Mouse (Mus musculus) kidney, postnatal 14 days (tissue): ENCODE measurements around the gene Nasp.
"Not testable (repeated sequence)": the region's sequence is repeated elsewhere in the genome, so short reads cannot be mapped to it uniquely, and the experiment has no call there.

Experiments
- DNase-seq: peaks from one replicate; pipeline ENCODE4 v3.0.0; 2022; ENCODE audit warnings: mixed read lengths

The Nasp gene

DNA sequence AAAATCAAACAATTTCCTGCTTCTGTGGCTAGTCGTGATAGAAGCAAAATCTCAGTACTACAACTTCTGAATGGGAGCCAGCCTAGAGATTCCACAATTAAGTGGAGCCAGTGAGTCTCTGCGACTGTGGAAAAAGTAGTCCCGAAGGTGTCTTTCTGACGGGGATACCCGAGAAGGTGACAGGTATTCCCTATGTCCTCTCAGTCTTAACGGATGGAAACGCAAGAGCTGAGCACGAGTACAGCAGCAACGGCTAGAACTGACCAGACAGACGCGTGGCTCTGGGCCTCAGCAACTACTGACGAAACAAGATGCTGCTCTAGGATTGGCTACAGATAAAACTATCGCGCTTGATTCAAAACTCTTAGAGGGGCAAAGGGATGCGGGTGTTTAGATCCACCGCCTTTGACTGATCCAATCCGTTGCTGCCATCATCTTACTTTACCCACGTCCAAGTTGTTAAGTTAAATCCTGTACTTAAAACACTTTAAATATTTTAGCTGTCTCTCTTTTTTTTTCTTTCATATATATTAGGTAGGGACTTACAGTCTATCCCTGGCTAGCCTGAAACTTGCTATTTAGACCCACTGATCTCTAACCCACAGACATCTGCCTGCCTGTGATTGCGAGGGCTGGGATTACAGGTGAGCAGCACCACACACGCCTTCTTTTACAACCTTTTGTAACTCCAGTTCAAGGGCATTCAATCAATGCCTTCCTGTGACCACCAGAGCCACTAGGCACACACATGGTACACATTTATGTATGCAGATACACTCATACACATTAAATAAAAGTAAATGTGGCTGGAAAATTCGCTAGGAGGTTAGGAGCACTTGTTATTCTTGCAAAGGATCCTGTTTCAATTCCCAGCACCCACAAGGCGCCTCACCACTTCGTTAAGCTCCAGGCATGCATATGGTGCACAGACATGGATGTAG lies at the start of gene Nasp:
Gene Nasp (minus strand): TSS at position 220 of the 941 bp plus-strand sequence.
- peak; percentile 90 for DNase-seq

DNA sequence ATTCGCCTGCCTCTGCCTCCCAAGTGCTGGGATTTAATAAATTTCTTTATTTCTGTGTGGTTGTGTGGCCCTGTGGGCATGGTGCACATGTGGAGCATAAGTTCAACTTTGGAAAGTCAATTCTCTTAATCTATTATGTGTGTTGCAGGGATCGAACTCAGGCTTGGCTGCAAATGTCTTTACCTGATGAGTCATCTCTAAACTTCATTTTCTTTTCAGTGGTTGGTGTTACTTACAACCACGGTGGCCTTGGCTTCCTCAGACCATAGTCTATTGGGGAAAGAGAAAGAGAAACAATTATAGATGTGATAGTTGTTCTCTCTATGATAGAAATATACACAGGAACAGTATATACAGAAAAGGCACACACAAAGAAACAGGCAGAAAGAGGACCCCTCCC lies 48.3 kb upstream of the Nasp start:
- DNase-seq: no peak

DNA sequence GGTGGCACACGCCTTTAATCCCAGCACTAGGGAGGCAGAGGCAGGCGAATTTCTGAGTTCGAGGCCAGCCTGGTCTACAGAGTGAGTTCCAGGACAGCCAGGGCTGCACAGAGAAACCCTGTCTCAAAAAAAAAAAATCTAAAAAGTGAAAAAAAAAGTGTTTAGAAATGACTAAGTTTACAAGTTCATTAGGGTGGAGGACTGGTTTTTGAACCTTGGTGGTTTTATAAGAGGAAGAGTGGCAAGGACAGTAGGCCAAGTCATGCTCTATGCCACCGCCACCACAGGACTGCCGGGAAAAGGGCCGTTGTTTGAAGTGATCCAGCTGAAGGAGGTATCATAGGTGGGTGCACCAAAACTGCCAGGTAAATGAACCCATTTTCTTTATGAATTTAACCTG lies 47.0 kb upstream of the Nasp start:
- not testable (repeated sequence) for DNase-seq

DNA sequence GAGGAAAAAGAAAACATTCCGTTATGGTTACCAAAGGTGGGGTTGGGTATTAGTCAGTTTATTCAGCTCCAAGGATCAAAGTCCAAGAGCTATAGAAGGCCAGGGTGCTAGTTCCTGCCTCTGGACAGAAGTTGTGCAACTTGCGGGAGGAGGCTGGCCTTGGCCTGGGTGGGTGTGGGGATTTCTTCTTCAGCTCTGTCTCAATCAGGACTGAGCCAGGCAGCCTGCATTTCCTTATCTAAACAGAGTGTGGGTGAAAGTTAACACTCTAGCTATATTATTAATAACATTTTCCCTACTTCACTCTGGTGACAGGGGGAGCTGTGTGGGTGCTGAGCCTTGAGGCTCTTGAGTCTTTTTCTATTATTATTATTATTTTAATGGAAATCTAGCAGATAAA lies 45.0 kb upstream of the Nasp start:
- peak; percentile 65 for DNase-seq

DNA sequence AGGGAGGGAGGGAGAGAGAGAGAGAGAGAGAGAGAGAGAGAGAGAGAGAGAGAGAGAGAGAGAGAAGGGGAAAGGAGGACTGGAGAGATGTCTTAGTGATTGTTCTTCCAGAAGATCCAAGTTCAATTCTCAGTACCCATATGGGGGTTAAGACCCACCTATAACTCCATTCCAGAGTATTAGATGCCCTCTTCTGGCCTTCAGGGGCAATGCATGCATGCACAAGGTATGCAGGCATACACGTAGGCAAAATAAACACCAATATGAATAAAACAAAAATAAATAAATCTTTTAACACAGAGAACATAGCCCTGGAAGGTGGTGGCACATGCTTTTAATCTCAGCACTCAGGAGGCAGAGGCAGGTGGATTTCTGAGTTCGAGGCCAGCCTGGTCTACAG lies 41.5 kb upstream of the Nasp start:
- DNase-seq: peak; percentile 39

DNA sequence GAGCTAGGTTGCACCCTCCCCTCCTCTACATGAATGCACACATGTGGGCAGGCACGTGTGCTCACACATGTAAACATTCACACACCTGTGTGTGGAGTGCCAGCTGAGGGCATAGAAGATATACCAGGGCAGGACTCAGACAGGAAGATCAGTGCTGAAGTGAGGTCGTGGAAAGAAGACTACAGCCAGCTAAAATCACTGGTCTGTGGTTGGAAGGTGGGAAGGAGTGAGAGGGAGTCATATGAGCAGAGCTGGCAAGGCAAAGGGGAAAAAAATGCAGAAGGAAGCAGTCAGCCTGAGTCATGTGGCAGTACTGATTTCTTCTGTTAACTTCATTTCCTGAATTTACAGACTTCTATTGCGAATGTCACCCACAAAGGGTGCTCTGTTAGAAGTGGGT lies 40.4 kb upstream of the Nasp start:
- peak; percentile 28 for DNase-seq

DNA sequence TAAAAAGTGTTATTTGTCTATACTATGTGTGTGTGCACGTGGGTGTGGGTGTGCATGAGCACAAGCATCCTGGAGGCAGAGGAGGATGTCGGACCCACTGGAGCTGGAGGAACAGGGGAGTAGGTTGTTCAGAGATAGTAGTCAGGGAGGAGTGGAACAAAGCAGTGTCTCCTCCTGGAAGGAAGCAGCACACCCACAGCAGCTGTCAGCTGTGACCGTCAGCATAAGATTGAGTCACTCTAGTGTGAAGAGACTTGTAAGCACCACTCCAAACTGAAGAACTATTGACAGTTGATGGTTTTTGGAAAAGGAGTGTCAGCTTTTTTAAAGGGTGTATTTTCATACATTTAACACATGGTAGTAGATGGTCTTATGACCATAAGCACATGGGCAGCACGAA lies 38.9 kb upstream of the Nasp start:
- DNase-seq: no peak

DNA sequence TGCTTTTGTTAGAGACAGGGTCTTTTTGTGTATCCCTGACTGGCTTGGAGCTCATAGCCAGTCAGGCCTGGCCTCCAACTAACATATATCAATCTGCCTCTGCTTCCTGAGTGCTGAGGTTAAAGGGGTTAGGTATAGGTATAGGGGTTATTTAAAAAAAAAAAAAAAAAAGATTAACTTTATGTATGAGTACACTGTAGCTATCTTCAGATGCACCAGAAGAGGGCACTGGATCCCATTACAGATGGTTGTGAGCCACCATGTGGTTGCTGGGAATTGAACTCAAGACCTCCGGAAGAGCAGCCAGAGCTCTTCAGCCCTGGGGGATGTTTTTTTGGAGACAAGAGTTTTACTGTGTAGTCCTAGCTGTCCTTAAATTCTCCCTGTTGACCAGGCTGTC lies 34.3 kb upstream of the Nasp start:
- no peak for DNase-seq

DNA sequence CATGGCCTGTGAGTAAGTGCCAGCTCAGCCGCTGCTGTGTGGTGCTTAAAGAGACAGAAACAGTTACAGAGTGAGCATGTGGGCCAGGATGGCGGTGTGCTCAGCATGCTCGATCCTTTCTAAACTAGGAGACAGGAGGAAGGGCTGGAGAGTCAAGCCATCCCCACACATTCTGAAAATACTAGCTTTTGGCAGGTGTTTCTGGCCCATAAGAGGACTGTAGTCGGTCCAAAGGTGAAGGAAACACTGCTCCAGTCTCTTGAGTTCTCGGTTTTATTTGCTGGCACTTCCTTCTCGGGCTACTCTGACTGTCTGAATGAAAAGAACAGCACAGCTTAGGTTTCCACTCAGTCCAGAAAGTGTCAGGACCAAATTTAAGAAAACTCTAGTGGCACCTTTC lies 33.1 kb upstream of the Nasp start:
- DNase-seq: peak; percentile 41

DNA sequence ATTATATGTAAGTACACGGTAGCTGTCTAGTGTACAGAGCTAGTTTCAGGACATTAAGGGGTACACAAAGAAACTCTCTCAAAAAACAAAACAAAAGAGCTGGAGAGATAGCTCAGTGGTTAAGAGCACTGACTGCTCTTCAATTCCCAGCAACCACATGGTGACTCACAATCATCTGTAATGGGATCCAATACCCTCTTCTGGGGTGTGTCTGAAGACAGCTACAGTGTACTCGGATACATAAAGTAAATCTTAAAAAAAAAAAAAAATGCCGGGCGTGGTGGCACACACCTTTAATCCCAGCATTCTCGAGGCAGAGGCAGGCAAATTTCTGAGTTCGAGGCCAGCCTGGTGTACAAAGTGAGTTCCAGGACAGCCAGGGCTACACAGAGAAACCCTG lies 32.2 kb upstream of the Nasp start:
- DNase-seq: not testable (repeated sequence)

DNA sequence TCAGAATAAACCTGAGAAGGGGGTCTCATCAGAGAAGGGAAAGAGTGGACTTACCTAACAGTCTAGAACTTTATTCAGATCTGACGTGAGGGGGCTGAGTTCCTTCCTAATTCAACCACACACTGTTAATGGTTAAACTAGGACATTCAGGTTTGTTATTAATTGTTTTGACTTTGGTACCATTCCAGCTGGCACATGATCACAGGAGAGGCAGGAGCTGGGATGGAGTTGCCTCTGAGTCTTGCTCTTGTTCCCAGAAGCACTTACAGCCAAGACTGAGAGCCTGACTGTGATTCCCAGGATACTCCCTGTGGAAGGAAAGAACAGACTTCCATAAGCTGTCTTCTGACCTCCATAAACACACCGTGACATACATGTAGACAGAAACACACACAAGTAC lies 31.7 kb upstream of the Nasp start:
- peak; percentile 89 for DNase-seq

DNA sequence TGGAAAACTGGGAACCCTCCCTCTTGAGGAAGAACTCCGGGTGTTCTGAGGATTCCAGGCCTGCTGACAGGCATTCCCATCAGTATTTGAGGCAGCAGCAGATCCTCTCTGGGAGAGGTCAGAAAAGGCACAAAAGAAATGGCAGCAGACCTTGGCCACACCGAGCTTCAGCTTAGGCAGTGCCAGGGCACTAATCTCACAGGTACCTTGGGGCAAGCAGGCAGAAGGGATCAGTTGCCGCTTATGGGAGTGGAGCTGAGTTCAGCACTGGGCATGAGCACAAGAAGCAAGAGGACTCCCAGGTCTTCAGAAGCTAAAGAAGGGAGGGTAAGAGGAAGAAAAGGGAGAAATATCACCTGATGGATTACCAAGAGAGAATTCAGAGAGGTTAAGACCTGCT lies 30.2 kb upstream of the Nasp start:
- no peak for DNase-seq

DNA sequence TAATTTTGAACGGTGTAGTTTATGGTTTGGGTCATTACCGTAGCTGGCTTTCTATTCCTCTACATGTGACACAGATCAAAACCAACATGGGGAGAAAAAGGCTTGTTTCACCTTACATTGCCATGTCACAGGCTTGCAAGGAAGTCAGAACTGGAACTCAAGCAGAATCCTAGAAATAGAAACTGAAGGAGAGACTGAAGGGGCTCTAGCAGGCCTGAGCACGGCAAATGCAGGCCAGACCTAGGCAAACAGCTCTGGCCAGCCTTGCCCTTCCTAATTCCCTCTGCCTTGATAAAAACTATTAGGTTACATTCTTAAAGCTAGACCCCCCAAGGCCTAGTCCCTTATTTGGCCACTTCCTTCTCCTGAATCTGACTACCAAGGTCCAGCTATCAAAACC lies 27.9 kb upstream of the Nasp start:
- no peak for DNase-seq

DNA sequence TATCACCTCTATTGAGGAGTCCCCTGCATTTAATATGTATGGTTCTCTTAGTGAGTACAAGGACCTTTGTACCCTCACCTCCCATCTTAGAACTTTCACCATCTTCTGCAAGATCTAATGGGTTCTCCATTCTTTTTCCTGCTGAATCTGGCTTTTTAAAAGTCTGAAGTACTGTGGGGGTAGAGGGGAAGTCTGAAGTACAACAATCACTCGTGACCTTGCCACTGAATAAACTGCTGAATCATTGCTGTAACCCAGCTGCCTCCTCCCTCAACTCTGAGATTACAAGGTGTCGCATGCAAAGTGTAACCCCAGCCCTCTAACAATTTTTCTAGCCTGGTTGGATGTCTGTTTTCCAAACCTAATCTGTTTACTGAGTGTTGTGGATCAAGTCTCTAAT lies 27.4 kb upstream of the Nasp start:
- peak; percentile 55 for DNase-seq

DNA sequence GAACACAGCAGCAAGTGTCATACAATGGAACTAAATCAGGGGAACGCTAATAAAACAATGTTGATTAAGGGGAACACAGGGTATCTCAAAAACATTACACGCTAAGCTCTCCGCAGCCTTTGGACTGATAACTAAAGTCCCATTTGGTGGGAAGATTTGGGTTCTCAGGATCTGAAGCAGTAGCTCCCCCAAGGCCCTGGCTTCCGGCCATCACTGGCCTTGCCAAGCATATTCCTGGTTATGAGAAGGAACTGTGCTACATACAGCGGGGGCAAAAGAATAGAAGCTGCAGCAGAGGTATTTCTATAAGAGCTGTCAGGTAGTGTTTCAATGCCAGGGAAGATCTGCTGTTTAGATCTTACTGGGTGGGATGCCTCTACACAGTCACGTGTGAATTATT lies 25.5 kb upstream of the Nasp start:
- peak; percentile 42 for DNase-seq

DNA sequence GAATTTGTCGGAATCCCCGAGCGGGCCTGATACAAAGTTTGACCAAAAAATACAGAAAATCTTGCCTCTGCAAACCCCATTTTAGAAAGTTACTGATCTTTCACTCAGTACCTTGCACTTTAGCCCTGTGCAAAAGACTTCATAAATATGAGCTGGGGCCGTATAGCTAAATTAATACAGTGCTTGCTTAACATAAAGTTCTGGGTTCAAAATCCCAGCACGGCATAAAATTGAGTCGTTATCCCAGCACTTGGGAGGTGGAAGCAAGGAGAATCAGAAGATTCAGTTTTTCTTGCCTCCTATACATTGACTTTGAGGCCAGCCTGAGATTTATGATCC lies 24.0 kb upstream of the Nasp start:
- no peak for DNase-seq

DNA sequence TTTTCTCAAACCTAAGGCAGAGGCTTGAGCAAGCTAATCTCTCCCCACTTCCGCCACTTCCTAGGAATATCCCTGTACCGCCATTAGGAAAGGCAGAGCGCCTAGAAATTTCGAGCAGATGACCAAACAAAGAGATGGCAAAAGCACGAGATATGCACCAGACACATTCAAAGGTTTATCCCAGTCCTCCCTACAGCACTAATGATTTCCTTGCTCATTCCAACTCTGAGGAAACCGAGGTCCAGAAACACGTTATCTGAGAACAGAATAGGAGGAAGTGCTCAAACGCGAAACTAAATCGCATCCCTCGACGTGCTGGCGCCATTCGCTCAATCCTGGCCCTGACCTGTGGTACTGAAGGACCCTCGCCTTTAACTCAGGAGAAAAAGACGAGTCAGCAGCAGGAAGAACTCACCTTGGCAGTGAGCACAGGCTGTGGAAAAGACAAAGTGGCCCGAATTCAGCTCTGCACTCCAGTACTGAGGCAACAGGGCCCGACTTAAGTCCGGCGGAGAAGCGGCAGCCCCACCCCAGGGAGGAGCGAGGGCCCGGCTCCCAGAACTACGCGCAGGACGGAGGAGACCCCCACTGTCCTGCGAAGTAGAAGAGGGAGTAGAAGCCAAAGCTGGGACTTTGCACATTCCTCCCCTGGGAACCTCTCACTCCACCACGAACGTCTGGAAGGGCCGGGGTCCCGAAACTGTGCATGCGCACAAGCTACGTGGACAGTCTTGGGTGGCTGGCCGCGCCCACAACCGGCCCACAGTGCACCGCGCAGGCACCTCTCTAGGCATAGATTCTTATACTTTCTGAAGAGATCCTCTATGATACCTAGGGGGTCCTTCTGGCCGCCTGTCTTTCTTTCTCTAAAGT lies 23.4 kb upstream of the Nasp start, which contains the start of gene Akr1a1:
Gene Akr1a1 (minus strand): TSS at position 757 of the 873 bp plus-strand sequence.
- peak; percentile 96 for DNase-seq

DNA sequence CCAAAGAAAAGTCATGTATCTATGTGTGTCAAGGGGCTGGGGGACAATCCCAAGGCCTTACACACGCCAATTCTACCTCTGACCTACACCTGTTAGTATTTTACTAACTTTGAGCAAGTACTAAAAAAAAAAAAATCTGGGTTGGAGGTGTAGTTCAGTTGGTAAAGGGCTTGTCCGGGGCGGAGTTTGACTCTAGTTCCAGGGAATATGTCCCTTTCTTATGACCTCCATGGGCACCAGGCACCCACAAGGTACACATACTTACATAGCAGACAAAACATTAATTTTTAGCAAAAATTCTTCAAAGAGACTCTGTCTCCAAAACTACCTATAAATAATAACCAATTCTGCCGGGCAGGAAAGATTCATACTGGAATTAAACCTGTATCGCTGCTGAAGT lies 22.6 kb upstream of the Nasp start:
- no peak for DNase-seq

DNA sequence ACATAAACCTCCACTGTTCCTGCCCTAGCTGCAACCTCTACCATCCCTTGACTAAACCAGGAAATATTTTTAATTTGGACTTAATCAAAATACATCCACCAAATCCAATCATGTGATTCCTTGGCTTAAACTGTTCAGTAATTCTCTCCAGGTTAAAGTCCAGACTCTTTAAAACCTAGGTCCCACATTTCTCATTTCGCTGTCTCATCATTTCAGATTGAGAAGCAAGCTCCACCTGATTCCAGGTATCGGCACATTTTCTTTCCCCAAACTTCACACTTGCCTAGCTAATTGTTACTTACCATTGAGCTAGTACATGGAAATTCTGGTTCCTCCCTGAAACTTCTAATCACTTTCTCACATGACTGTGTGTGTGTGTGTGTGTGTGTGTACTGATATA lies 21.7 kb upstream of the Nasp start:
- DNase-seq: peak; percentile 29

DNA sequence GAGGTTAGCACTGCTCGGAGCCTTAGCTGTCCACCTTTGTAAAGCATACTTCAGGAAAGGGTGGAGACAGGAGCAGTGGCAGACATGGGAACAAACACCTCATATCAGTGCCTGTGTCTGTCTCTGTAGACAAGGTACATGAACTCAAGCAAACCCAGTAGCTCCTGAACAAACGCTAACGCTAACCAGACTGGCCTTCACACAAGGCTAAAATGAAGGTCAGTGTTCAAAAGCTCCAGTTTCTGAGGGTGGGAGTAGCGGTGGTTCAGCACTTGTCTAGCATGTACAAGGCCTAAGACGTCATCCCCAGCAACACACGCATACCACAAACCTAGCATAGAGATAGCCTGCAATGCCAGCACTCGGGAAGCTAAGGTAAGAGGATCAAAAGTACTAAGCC lies 17.9 kb upstream of the Nasp start:
- no peak for DNase-seq

DNA sequence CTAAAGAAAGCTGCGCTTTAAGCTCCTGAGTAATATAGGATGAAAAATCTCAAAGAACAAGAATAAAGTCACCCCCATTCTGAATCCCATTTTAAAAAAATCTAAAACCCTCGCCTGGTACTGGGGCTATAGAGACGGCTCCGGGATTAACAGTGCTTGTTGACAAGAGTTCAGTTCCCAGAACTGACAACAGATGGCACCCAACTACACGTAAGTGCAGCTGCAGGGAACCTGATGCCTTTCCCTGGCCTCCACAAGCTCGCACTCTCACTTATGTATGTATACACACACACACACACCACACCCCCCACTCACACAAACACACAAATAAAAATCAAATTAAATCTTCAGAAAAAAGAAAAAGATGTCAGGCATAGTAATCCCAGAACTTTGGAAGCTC lies 16.6 kb upstream of the Nasp start:
- DNase-seq: peak; percentile 51

DNA sequence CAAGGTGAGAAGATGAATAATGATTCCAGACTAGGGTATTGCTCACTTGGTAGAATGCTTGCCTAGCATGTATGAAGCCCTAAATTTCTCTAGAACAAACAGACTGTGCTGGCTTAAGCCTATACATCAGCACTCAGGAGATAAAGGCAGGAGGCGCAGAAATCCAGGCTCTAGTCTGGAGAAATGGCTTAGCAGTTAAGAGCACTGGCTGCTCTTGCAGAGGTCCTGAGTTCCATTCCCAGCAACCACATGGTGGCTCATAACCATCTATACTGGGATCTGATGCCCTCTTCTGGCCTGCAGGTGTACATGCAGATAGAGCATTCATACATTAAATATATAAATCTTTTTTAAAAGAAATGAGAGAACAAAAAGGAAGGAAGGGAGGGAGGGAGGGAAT lies 14.3 kb upstream of the Nasp start:
- DNase-seq: no peak

DNA sequence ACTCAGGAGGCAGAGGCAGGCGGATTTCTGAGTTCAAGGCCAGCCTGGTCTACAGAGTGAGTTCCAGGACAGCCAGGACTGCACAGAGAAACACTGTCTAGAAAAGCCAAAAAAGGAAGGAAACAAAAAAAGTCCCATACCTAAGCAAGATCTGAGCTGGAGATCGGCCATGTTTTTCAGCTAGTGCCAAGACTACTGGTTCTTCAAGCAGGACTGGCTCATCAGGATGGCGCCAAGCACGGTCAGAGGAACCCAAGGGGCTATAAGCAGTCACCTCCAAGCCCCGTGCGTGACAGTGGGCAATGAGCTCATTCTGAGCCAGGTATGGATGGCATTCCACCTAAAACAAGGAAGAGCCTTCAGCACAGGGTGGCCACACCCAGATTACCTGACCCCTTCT lies 11.1 kb upstream of the Nasp start:
- DNase-seq: no peak

DNA sequence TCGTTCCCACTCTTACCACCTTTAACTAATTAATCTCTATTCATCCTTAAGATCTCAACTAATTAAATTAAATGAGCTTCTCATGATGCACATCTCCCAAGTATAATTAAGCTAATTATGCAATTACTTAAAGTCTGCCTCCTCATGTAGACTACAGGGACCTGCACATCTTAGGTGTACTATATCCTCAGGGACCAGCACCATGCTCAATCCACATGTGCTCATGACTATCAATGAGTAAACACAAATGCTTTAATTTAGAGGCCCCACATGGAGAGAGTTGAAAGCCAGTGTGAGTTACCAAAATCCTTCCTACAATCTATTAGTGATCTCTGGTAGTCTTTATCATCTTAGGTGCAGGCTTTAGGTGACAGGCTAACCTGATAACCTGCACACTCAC lies 7.5 kb upstream of the Nasp start:
- no peak for DNase-seq
